Mouse (Mus musculus) heart, embryonic 11.5 days (tissue): Measurements from ENCODE around the gene Sfmbt2. TPM values are rescaled to one million over a fixed set of nuclear protein-coding genes. Genes with fewer than 3 reads are reported as not detected.
"Not testable (repeated sequence)": the region's sequence is repeated elsewhere in the genome, so short reads cannot be mapped to it uniquely, and the experiment has no call there.

Source experiments
- ATAC-seq: fragments of 200-750 bp; cut with Nextera tagmentation; replicated peaks from 2 replicates; pipeline ENCODE4 v1.8.0; 2017; ENCODE audit warnings: moderate library complexity; ENCODE audit not compliant: insufficient number of reproducible peaks, low FRiP score, low TSS enrichment
- H3K27ac ChIP-seq: fragments of 300-500 bp; sonication (generic); 2 replicates; pipeline ENCODE4 v1.5.1; 2014; ENCODE audit warnings: mild to moderate bottlenecking, low read depth, low read length
- H3K27me3 ChIP-seq: fragments of 300-500 bp; sonication (generic); 2 replicates; pipeline ENCODE4 v1.6.1; 2014; ENCODE audit warnings: mild to moderate bottlenecking, low read length, mixed read lengths; ENCODE audit not compliant: control insufficient read depth, insufficient read depth
- H3K36me3 ChIP-seq: fragments of 300-500 bp; sonication (generic); 2 replicates; pipeline ENCODE4 v1.6.1; 2014; ENCODE audit warnings: mild to moderate bottlenecking, low read length, moderate library complexity, mixed read lengths; ENCODE audit not compliant: control insufficient read depth, insufficient read depth
- H3K4me1 ChIP-seq: fragments of 300-500 bp; sonication (generic); 2 replicates; pipeline ENCODE4 v1.6.1; 2014; ENCODE audit warnings: low read length; ENCODE audit not compliant: control insufficient read depth, insufficient read depth
- H3K4me2 ChIP-seq: fragments of 300-500 bp; sonication (generic); 2 replicates; pipeline ENCODE4 v1.6.1; 2014; ENCODE audit warnings: mild to moderate bottlenecking, moderate library complexity
- H3K4me3 ChIP-seq: fragments of 300-500 bp; sonication (generic); 2 replicates; pipeline ENCODE4 v1.5.1; 2014; ENCODE audit warnings: low read depth, low read length
- H3K9ac ChIP-seq: fragments of 300-500 bp; sonication (generic); 2 replicates; pipeline ENCODE4 v1.6.1; 2014; ENCODE audit warnings: mild to moderate bottlenecking, low read depth, low read length, moderate library complexity
- H3K9me3 ChIP-seq: fragments of 300-500 bp; sonication (generic); replicated peaks from 2 replicates; pipeline ENCODE4 v1.6.1; 2016; ENCODE audit warnings: low read length; ENCODE audit not compliant: control insufficient read depth
- WGBS: fragments of 180-500 bp; shearing (Covaris S2); extraction: QIAGEN DNeasy Blood & Tissue Kit; methylation state at CpG from one replicate; pipeline ENCODE4 v1.1.7; 2014; ENCODE audit not compliant: insufficient replicate concordance; 5-methylcytosine and 5-hydroxymethylcytosine counted together
- polyA plus RNA-seq: library from polyadenylated mRNA; unstranded; fragments of >200 nt; fragmentation: Nextera tagmentation; extraction: Ambion mirVana; gene quantifications from 2 replicates; pipeline ENCODE4 v1.2.1, GENCODE M21; 2014

The Sfmbt2 gene
- polyA plus RNA-seq, 1 experiment from 2014 or later, result 1.5 TPM

DNA sequence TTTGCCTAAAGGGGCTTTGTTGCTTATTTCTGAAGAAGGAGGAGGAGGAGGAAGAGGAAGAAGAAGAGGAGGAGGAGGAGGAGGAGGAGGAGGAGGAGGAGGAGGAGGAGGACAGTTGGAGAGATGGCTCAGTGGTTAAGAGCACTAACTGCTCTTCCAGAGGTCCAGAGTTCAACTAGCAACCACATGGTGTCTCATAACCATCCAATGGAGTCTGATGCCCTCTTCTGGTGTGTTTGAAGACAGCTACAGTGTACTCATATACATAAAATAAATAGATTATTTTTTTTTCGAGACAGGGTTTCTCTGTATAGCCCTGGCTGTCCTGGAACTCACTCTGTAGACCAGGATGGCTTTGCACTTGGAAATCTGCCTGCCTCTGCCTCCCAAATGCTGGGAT, 26.2 kb upstream of the Sfmbt2 start:
- 86% methylated on average over 1 of the region's 1 CpGs for WGBS
- H3K4me2 ChIP-seq, H3K27me3 ChIP-seq, H3K4me3 ChIP-seq, H3K9me3 ChIP-seq, H3K4me1 ChIP-seq, H3K36me3 ChIP-seq, H3K9ac ChIP-seq, ATAC-seq, H3K27ac ChIP-seq: not testable (repeated sequence)

- ATAC-seq, result no peak
- Histone ChIP-seq H3K36me3 (no peaks in the 10 kb centered on the region), H3K4me1 (no peaks in the 10 kb centered on the region), H3K4me3 (no peak overlapping the region), H3K27ac (no peak overlapping the region), H3K9ac (no peak overlapping the region), H3K9me3 (no peaks in the 10 kb centered on the region), H3K4me2 (no peak overlapping the region), H3K27me3 (no peaks in the 10 kb centered on the region)
- 86% methylated on average over 4 of the region's 4 CpGs for WGBS
These were observed 23.1 kb upstream of the Sfmbt2 start for GRCm38 (mm10) chr2:10347193-10347592.

GRCm38 (mm10) chr2:10348036-10348435, 22.3 kb upstream of the Sfmbt2 start:
- no peak overlapping the region for H3K4me2 ChIP-seq
- H3K27me3 ChIP-seq, result no peaks in the 10 kb centered on the region
- H3K9me3 ChIP-seq, result no peaks in the 10 kb centered on the region
- H3K9ac ChIP-seq, result no peak overlapping the region
- no peak for ATAC-seq
- no peak overlapping the region for H3K4me3 ChIP-seq
- 80% methylated on average over 5 of the region's 5 CpGs for WGBS
- H3K27ac ChIP-seq, result no peak overlapping the region
- no peaks in the 10 kb centered on the region for H3K36me3 ChIP-seq
- no peaks in the 10 kb centered on the region for H3K4me1 ChIP-seq

DNA sequence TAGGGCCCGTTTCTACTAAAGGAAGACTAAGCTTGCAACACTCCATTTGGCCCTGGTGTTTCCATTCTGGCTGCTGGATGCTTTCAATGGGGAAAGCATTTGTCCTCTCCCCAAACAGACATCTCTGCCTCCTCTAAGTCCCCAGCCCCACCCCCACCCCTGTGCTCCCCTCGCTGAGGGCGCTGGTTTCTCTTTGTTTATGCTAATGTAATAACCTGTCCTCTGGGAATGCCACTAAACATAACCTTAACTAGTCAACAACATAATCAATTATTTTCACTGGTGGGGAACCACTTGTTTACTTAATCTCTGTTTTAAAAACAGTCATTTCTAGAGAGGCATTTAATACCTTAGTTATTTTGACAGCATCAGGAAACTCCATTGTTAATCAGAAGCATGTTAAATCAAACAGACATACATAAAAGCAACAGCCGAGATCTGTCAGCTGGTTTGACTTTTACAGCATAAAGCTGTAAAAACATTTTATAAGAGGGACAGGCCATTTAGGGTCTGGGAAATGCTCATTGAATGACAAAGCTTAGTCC, 20.0 kb upstream of the Sfmbt2 start:
- ATAC-seq, result no peak
- H3K4me3 ChIP-seq, result no peak overlapping the region
- H3K27ac ChIP-seq, result no peak overlapping the region
- 26% methylated on average over 4 of the region's 4 CpGs for WGBS
- no peak overlapping the region for H3K4me2 ChIP-seq
- no peaks in the 10 kb centered on the region for H3K36me3 ChIP-seq
- H3K9ac ChIP-seq, result no peak overlapping the region
- H3K27me3 ChIP-seq, result no peaks in the 10 kb centered on the region
- H3K4me1 ChIP-seq, result no peaks in the 10 kb centered on the region
- no peaks in the 10 kb centered on the region for H3K9me3 ChIP-seq

GRCm38 (mm10) chr2:10351125-10351524, 19.2 kb upstream of the Sfmbt2 start:
- ATAC-seq, result no peak
- Histone ChIP-seq H3K36me3 (no peaks in the 10 kb centered on the region), H3K9me3 (no peaks in the 10 kb centered on the region), H3K4me2 (no peak overlapping the region), H3K27ac (no peak overlapping the region), H3K4me1 (no peaks in the 10 kb centered on the region), H3K27me3 (no peaks in the 10 kb centered on the region), H3K9ac (no peak overlapping the region), H3K4me3 (no peak overlapping the region)
- 70% methylated on average over 1 of the region's 1 CpGs for WGBS

DNA sequence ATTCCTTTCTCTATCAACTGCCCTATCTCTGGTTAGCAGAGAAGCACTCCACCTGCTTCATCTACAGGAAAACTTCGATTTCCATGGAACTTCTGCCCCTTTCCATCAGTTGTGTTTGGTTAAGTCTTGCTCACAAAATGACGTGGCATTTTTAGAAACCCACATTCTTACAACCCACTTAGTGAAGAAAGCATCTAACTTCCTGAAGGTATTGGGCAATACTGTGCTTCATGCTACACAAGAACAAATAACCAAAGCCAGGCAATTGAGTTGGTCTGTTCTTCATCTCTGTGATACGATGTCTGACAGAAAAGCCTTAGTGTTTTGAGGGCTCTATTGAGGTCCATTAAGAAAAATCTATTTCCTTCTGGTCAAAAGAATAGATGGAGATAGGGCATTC, 17.4 kb upstream of the Sfmbt2 start:
- 67% methylated on average over 3 of the region's 3 CpGs for WGBS
- Histone ChIP-seq H3K27me3 (no peaks in the 10 kb centered on the region), H3K4me3 (no peak overlapping the region), H3K36me3 (no peaks in the 10 kb centered on the region), H3K9me3 (no peaks in the 10 kb centered on the region), H3K9ac (no peak overlapping the region), H3K4me2 (no peak overlapping the region), H3K27ac (no peak overlapping the region), H3K4me1 (no peaks in the 10 kb centered on the region)
- no peak for ATAC-seq

- ATAC-seq, result no peak
- Histone ChIP-seq H3K4me3 (no peak overlapping the region), H3K36me3 (no peaks in the 10 kb centered on the region), H3K27ac (no peak overlapping the region), H3K9me3 (no peaks in the 10 kb centered on the region), H3K4me2 (no peak overlapping the region), H3K27me3 (no peaks in the 10 kb centered on the region), H3K9ac (no peak overlapping the region), H3K4me1 (no peaks in the 10 kb centered on the region)
- WGBS, result 59% methylated on average over 4 of the region's 4 CpGs
These were observed 16.4 kb upstream of the Sfmbt2 start for GRCm38 (mm10) chr2:10353889-10354288.

GRCm38 (mm10) chr2:10359861-10360260, 10.4 kb upstream of the Sfmbt2 start:
- Histone ChIP-seq H3K27me3 (peaks cover 7% of the 10 kb centered on the region; the same call in 1 of the 2 replicates), H3K4me2 (no peak overlapping the region), H3K4me3 (no peak overlapping the region), H3K9me3 (no peaks in the 10 kb centered on the region), H3K4me1 (no peaks in the 10 kb centered on the region), H3K9ac (no peak overlapping the region), H3K27ac (no peak overlapping the region), H3K36me3 (no peaks in the 10 kb centered on the region)
- no peak for ATAC-seq
- 75% methylated on average over 2 of the region's 2 CpGs for WGBS

GRCm38 (mm10) chr2:10365081-10365480, 5.2 kb upstream of the Sfmbt2 start:
- no peak for ATAC-seq
- H3K4me1 ChIP-seq, result no peaks in the 10 kb centered on the region
- H3K4me2 ChIP-seq, result no peak overlapping the region
- H3K27me3 ChIP-seq, result peaks cover 25% of the 10 kb centered on the region
- no peak overlapping the region for H3K4me3 ChIP-seq
- H3K9ac ChIP-seq, result no peak overlapping the region
- no peak overlapping the region for H3K27ac ChIP-seq
- 90% methylated on average over 6 of the region's 6 CpGs for WGBS
- no peaks in the 10 kb centered on the region for H3K9me3 ChIP-seq
- H3K36me3 ChIP-seq, result no peaks in the 10 kb centered on the region
